Mouse (Mus musculus): ENCODE measurements at regions not wholly inside any gene's neighbourhood (a gene's known extent, or its start where the extent isn't known, plus 50 kb on each side); places are given as distances from the start of the nearest gene placed in this dataset.
"Not testable (repeated sequence)": the region's sequence is repeated elsewhere in the genome, so short reads cannot be mapped to it uniquely, and the experiment has no call there.

- in situ Hi-C loops (cut with MboI, MseI) = loop anchor here (5.0 kb wide), 2 partner anchors 113 to 413 kb away; no protein-coding TSS in a partner anchor
Measured at GRCm38 (mm10) chr13:68049731-68050130, 186.6 kb downstream of the BC048507 start.

- in situ Hi-C loops (cut with MboI, MseI) = not testable (repeated sequence)
Measured at GRCm38 (mm10) chr13:68093311-68093710, 230.2 kb downstream of the BC048507 start.

GRCm38 (mm10) chr13:68116786-68117185 lies 253.7 kb downstream of the BC048507 start:
- in situ Hi-C loops (cut with MboI, MseI) = loop anchor here (5.0 kb wide), 1 partner anchor 141 kb away; no protein-coding TSS in a partner anchor
